Mouse (Mus musculus) kidney, embryonic 14.5 days (tissue): ENCODE data around the gene Pgd. TPM values are rescaled to one million over a fixed set of nuclear protein-coding genes. Genes with fewer than 3 reads are reported as not detected.
"Not testable (repeated sequence)": the region's sequence is repeated elsewhere in the genome, so short reads cannot be mapped to it uniquely, and the experiment has no call there.

ENCODE experiments used
- ATAC-seq: fragments of 200-750 bp; cut with Nextera tagmentation; 2 replicates; pipeline ENCODE4 v1.8.0; 2017; ENCODE audit warnings: moderate number of reproducible peaks, mild to moderate bottlenecking, moderate TSS enrichment, moderate library complexity; ENCODE audit not compliant: low FRiP score, low TSS enrichment
- H3K27ac ChIP-seq: fragments of 300-500 bp; sonication (generic); 2 replicates; pipeline ENCODE4 v1.5.1; 2014; ENCODE audit warnings: low read depth, mild to moderate bottlenecking, low read length, moderate library complexity, mixed read lengths
- H3K27me3 ChIP-seq: fragments of 300-500 bp; sonication (generic); 2 replicates; pipeline ENCODE4 v1.6.1; 2014; ENCODE audit warnings: mild to moderate bottlenecking, low read length; ENCODE audit not compliant: control insufficient read depth, insufficient read depth
- H3K36me3 ChIP-seq: fragments of 300-500 bp; sonication (generic); 2 replicates; pipeline ENCODE4 v1.6.1; 2014; ENCODE audit warnings: low read length, mixed read lengths; ENCODE audit not compliant: control insufficient read depth, insufficient read depth
- H3K4me1 ChIP-seq: fragments of 300-500 bp; sonication (generic); 2 replicates; pipeline ENCODE4 v1.6.1; 2014; ENCODE audit warnings: low read length, mixed read lengths; ENCODE audit not compliant: control insufficient read depth, insufficient read depth
- H3K4me2 ChIP-seq: fragments of 300-500 bp; sonication (generic); replicated peaks from 2 replicates; pipeline ENCODE4 v1.6.1; 2014; ENCODE audit warnings: low read depth, mild to moderate bottlenecking, low read length
- H3K4me3 ChIP-seq: fragments of 300-500 bp; sonication (generic); 2 replicates; pipeline ENCODE4 v1.5.1; 2014; ENCODE audit warnings: mild to moderate bottlenecking, low read length
- H3K9ac ChIP-seq: fragments of 300-500 bp; sonication (generic); 2 replicates; pipeline ENCODE4 v1.6.1; 2014; ENCODE audit warnings: low read depth, mild to moderate bottlenecking, low read length, moderate library complexity
- H3K9me3 ChIP-seq: fragments of 300-500 bp; sonication (generic); 2 replicates; pipeline ENCODE4 v1.6.1; 2016; ENCODE audit warnings: low read length; ENCODE audit not compliant: control insufficient read depth
- WGBS: fragments of 180-500 bp; shearing (Covaris S2); extraction: QIAGEN DNeasy Blood & Tissue Kit; methylation state at CpG from one replicate; pipeline ENCODE4 v1.1.7; 2014; 5-methylcytosine and 5-hydroxymethylcytosine counted together
- polyA plus RNA-seq: library from polyadenylated mRNA; unstranded; fragments of >200 nt; fragmentation: Nextera tagmentation; extraction: Ambion mirVana; gene quantifications from 2 replicates; pipeline ENCODE4 v1.2.1, GENCODE M21; 2014

Gene Pgd
- polyA plus RNA-seq, result 53.6 and 64.7 TPM in 2 replicates

- peak within 1 kb of the TSS; percentile 81 for H3K9ac ChIP-seq
- under 1% methylated on average over 59 of the region's 59 CpGs for WGBS
- H3K4me1 ChIP-seq, result no peaks in the 10 kb centered on the region
- peak within 1 kb of the TSS; percentile 77 for H3K27ac ChIP-seq
- peak within 1 kb of the TSS; percentile 85 for H3K4me2 ChIP-seq
- peak; percentile 99 for ATAC-seq
- H3K36me3 ChIP-seq, result peaks cover 31% of the 10 kb centered on the region; the same call in 1 of the 2 replicates
- H3K9me3 ChIP-seq, result no peaks in the 10 kb centered on the region
- no peaks in the 10 kb centered on the region for H3K27me3 ChIP-seq
- H3K4me3 ChIP-seq, result peak within 1 kb of the TSS; percentile 92
These were observed at the start of gene Pgd for GRCm38 (mm10) chr4:149166215-149166946. Pgd (minus strand) TSS chr4:149166771.

- Histone ChIP-seq H3K36me3 (peaks cover 28% of the 10 kb centered on the region), H3K4me1 (peaks cover 5% of the 10 kb centered on the region), H3K4me2 (no peak overlapping the region), H3K27ac (no peak overlapping the region), H3K27me3 (no peaks in the 10 kb centered on the region), H3K9ac (no peak overlapping the region), H3K4me3 (no peak overlapping the region), H3K9me3 (no peaks in the 10 kb centered on the region)
- ATAC-seq, result no peak
- WGBS, result 83% methylated on average over 9 of the region's 9 CpGs
These were observed 49.4 kb upstream of the Pgd start for GRCm38 (mm10) chr4:149215982-149216381.

- H3K4me3 ChIP-seq, result no peak overlapping the region
- H3K9ac ChIP-seq, result no peak overlapping the region
- ATAC-seq, result no peak
- peaks cover 5% of the 10 kb centered on the region for H3K4me1 ChIP-seq
- no peaks in the 10 kb centered on the region for H3K27me3 ChIP-seq
- 30% methylated on average over 2 of the region's 2 CpGs for WGBS
- H3K4me2 ChIP-seq, result no peak overlapping the region
- no peak overlapping the region for H3K27ac ChIP-seq
- H3K36me3 ChIP-seq, result peaks cover 33% of the 10 kb centered on the region
- H3K9me3 ChIP-seq, result no peaks in the 10 kb centered on the region
These were observed 48.8 kb upstream of the Pgd start for GRCm38 (mm10) chr4:149215397-149215796.

- H3K4me1 ChIP-seq, H3K9ac ChIP-seq, H3K9me3 ChIP-seq, ATAC-seq, H3K27me3 ChIP-seq, H3K4me3 ChIP-seq, H3K4me2 ChIP-seq, H3K27ac ChIP-seq: not testable (repeated sequence)
- WGBS, result 90% methylated on average over 2 of the region's 2 CpGs
- peaks cover 40% of the 10 kb centered on the region for H3K36me3 ChIP-seq
These were observed 47.9 kb upstream of the Pgd start for GRCm38 (mm10) chr4:149214468-149214867.

- Histone ChIP-seq H3K9ac (no peak overlapping the region), H3K4me1 (no peaks in the 10 kb centered on the region), H3K36me3 (peaks cover 40% of the 10 kb centered on the region), H3K27ac (no peak overlapping the region), H3K9me3 (no peaks in the 10 kb centered on the region), H3K4me3 (no peak overlapping the region), H3K4me2 (no peak overlapping the region), H3K27me3 (no peaks in the 10 kb centered on the region)
- no peak for ATAC-seq
- WGBS, result 94% methylated on average over 9 of the region's 9 CpGs
These were observed 46.9 kb upstream of the Pgd start for GRCm38 (mm10) chr4:149213466-149213865.

GRCm38 (mm10) chr4:149211441-149211840, 44.9 kb upstream of the Pgd start:
- 94% methylated on average over 6 of the region's 6 CpGs for WGBS
- H3K36me3 ChIP-seq, result peaks cover 49% of the 10 kb centered on the region
- not testable (repeated sequence) for H3K4me2 ChIP-seq, H3K4me3 ChIP-seq, ATAC-seq, H3K4me1 ChIP-seq, H3K27ac ChIP-seq, H3K27me3 ChIP-seq, H3K9me3 ChIP-seq, H3K9ac ChIP-seq

- Histone ChIP-seq H3K4me1 (no peaks in the 10 kb centered on the region), H3K27me3 (no peaks in the 10 kb centered on the region), H3K4me2 (no peak overlapping the region), H3K9me3 (no peaks in the 10 kb centered on the region), H3K36me3 (peaks cover 55% of the 10 kb centered on the region; the same call in 1 of the 2 replicates), H3K27ac (no peak overlapping the region), H3K4me3 (no peak overlapping the region), H3K9ac (no peak overlapping the region)
- WGBS, result 73% methylated on average over 3 of the region's 3 CpGs
- no peak for ATAC-seq
These were observed 35.9 kb upstream of the Pgd start for GRCm38 (mm10) chr4:149202467-149202866.

GRCm38 (mm10) chr4:149201110-149201509, 34.5 kb upstream of the Pgd start:
- H3K36me3 ChIP-seq, result peaks cover 47% of the 10 kb centered on the region; the same call in 1 of the 2 replicates
- H3K4me2 ChIP-seq, result no peak overlapping the region
- no peaks in the 10 kb centered on the region for H3K9me3 ChIP-seq
- H3K9ac ChIP-seq, result no peak overlapping the region
- no peak for ATAC-seq
- H3K4me1 ChIP-seq, result no peaks in the 10 kb centered on the region
- H3K27me3 ChIP-seq, result no peaks in the 10 kb centered on the region
- 99% methylated on average over 4 of the region's 4 CpGs for WGBS
- H3K4me3 ChIP-seq, result no peak overlapping the region
- H3K27ac ChIP-seq, result no peak overlapping the region

GRCm38 (mm10) chr4:149197180-149197579, 30.6 kb upstream of the Pgd start:
- no peaks in the 10 kb centered on the region for H3K4me1 ChIP-seq
- ATAC-seq, result no peak
- H3K4me3 ChIP-seq, result no peak overlapping the region
- no peak overlapping the region for H3K27ac ChIP-seq
- no peaks in the 10 kb centered on the region for H3K9me3 ChIP-seq
- peaks cover 30% of the 10 kb centered on the region; the same call in 1 of the 2 replicates for H3K36me3 ChIP-seq
- no peak overlapping the region for H3K9ac ChIP-seq
- no peaks in the 10 kb centered on the region for H3K27me3 ChIP-seq
- no peak overlapping the region for H3K4me2 ChIP-seq
- WGBS, result 88% methylated on average over 1 of the region's 1 CpGs
